Mouse (Mus musculus) cortical plate, adult 2 months (tissue): ENCODE measurements around the gene Ror1.

Source experiments
- CTCF ChIP-seq: fragments of 200-500 bp; IDR thresholded peaks from 2 replicates; pipeline ENCODE4 v1.5.1; 2011; ENCODE audit warnings: mild to moderate bottlenecking, control low read depth, low read length; ENCODE audit not compliant: insufficient read depth; ENCODE audit errors: extremely low read depth
- POLR2A ChIP-seq: fragments of 200-500 bp; IDR thresholded peaks from 2 replicates; pipeline ENCODE4 v1.6.1; 2011; ENCODE audit warnings: mild to moderate bottlenecking, low read length, control low read depth; ENCODE audit not compliant: insufficient read depth; ENCODE audit errors: extremely low read depth

GRCm38 (mm10) chr4:100155731-100156130 lies 60.1 kb downstream of the Ror1 start:
- no peak for TF ChIP-seq CTCF
- TF ChIP-seq POLR2A: no peak
